Mouse (Mus musculus) neural tube, embryonic 13.5 days (tissue): ENCODE data around the gene Adrb1. TPM values are rescaled to one million over a fixed set of nuclear protein-coding genes. Genes with fewer than 3 reads are reported as not detected.
"Not testable (repeated sequence)": the region's sequence is repeated elsewhere in the genome, so short reads cannot be mapped to it uniquely, and the experiment has no call there.

Source experiments
- ATAC-seq: fragments of 200-750 bp; cut with Nextera tagmentation; 2 replicates; pipeline ENCODE4 v1.8.0; 2017; ENCODE audit warnings: low read depth, mild to moderate bottlenecking, moderate TSS enrichment, moderate library complexity
- H3K27ac ChIP-seq: fragments of 300-500 bp; sonication (generic); replicated peaks from 2 replicates; pipeline ENCODE4 v1.5.1; 2015; ENCODE audit warnings: moderate library complexity, mild to moderate bottlenecking, inconsistent platforms
- H3K27me3 ChIP-seq: fragments of 300-500 bp; sonication (generic); 2 replicates; pipeline ENCODE4 v1.6.1; 2015; ENCODE audit warnings: mild to moderate bottlenecking, inconsistent platforms
- H3K36me3 ChIP-seq: fragments of 300-500 bp; sonication (generic); 2 replicates; pipeline ENCODE4 v1.6.1; 2015; ENCODE audit warnings: mild to moderate bottlenecking, inconsistent platforms
- H3K4me1 ChIP-seq: fragments of 300-500 bp; sonication (generic); replicated peaks from 2 replicates; pipeline ENCODE4 v1.6.1; 2015; ENCODE audit warnings: inconsistent platforms
- H3K4me2 ChIP-seq: fragments of 300-500 bp; sonication (generic); 2 replicates; pipeline ENCODE4 v1.6.1; 2015; ENCODE audit warnings: inconsistent platforms, mild to moderate bottlenecking, moderate library complexity
- H3K4me3 ChIP-seq: fragments of 300-500 bp; sonication (generic); 2 replicates; pipeline ENCODE4 v1.5.1; 2015; ENCODE audit warnings: mild to moderate bottlenecking, inconsistent platforms
- H3K9ac ChIP-seq: fragments of 300-500 bp; sonication (generic); 2 replicates; pipeline ENCODE4 v1.6.1; 2015; ENCODE audit warnings: moderate library complexity, mild to moderate bottlenecking, inconsistent platforms
- H3K9me3 ChIP-seq: fragments of 300-500 bp; sonication (generic); 2 replicates; pipeline ENCODE4 v1.6.1; 2016; ENCODE audit warnings: inconsistent platforms
- WGBS: fragments of 180-500 bp; shearing (Covaris S2); methylation state at CpG from one replicate; pipeline ENCODE4 v1.1.7; 2015; 5-methylcytosine and 5-hydroxymethylcytosine counted together
- polyA plus RNA-seq: library from polyadenylated mRNA; unstranded; fragments of >200 nt; fragmentation: Nextera tagmentation; extraction: Ambion mirVana; gene quantifications from 2 replicates; pipeline ENCODE4 v1.2.1, GENCODE M21; 2015

Gene Adrb1
- polyA plus RNA-seq, 1 experiment from 2014 or later, result 0.38 TPM

DNA sequence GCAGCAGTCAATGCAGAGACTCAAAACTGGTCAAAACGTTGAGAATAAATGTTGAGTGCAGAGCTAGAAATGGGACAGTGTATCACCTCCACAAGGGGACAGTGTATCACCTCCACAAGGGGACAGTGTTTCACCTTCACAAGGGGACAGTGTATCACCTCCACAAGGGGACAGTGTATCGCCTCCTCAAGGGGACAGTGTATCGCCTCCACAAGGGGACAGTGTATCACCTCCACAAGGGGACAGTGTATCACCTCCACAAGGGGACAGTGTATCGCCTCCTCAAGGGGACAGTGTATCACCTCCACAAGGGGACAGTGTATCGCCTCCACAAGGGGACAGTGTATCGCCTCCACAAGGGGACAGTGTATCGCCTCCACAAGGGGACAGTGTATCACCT is 56.5 kb downstream of the Adrb1 start:
- H3K4me1 ChIP-seq, result peaks cover 17% of the 10 kb centered on the region
- 92% methylated on average over 7 of the region's 7 CpGs for WGBS

More for the DNA sequence above, 56.5 kb downstream of the Adrb1 start:
- not testable (repeated sequence) for H3K36me3 ChIP-seq, H3K4me3 ChIP-seq, H3K9ac ChIP-seq, H3K9me3 ChIP-seq, H3K4me2 ChIP-seq, ATAC-seq, H3K27ac ChIP-seq
- H3K27me3 ChIP-seq, result peaks cover 32% of the 10 kb centered on the region

Other genes starting within 250 kb of the Adrb1 start
- 10.5 and 14.1 TPM in 2 replicates for gene Dclre1a, start 174.0 kb upstream of the Adrb1 start, polyA plus RNA-seq
- 8.7 and 9.0 TPM in 2 replicates for gene Nhlrc2, start 173.9 kb upstream of the Adrb1 start, polyA plus RNA-seq
- gene Ccdc186, start 100.0 kb downstream of the Adrb1 start, polyA plus RNA-seq, result 22.0 and 23.8 TPM in 2 replicates
- 0.50 and 0.52 TPM in 2 replicates for gene Tdrd1, start 104.0 kb downstream of the Adrb1 start, polyA plus RNA-seq
- 1.0 and 1.2 TPM in 2 replicates for gene Vwa2, start 152.1 kb downstream of the Adrb1 start, polyA plus RNA-seq